Mouse (Mus musculus) heart, postnatal 0 days (tissue): ENCODE measurements around the gene Efhb. TPM values are rescaled to one million over a fixed set of nuclear protein-coding genes. Genes with fewer than 3 reads are reported as not detected.

ENCODE experiments used
- ATAC-seq: fragments of 200-750 bp; cut with Nextera tagmentation; 2 replicates; pipeline ENCODE4 v1.8.0; 2017; ENCODE audit warnings: low read depth, moderate number of reproducible peaks, moderate library complexity; ENCODE audit not compliant: insufficient read depth
- DNase-seq: peaks from one replicate; pipeline ENCODE4 v3.0.0-alpha.2; 2016; ENCODE audit warnings: low spot score
- H3K27ac ChIP-seq: fragments of 300-500 bp; sonication (generic); 2 replicates; pipeline ENCODE4 v1.5.1; 2014; ENCODE audit warnings: low read depth, mild to moderate bottlenecking
- H3K27me3 ChIP-seq: fragments of 300-500 bp; sonication (generic); 2 replicates; pipeline ENCODE4 v1.6.1; 2014; ENCODE audit warnings: low read length, mixed read lengths; ENCODE audit not compliant: control insufficient read depth, insufficient read depth
- H3K36me3 ChIP-seq: fragments of 300-500 bp; sonication (generic); replicated peaks from 2 replicates; pipeline ENCODE4 v1.6.1; 2014; ENCODE audit warnings: low read length, mixed read lengths; ENCODE audit not compliant: control insufficient read depth, insufficient read depth
- H3K4me1 ChIP-seq: fragments of 300-500 bp; sonication (generic); 2 replicates; pipeline ENCODE4 v1.6.1; 2014; ENCODE audit warnings: antibody characterized with exemption; ENCODE audit not compliant: control insufficient read depth, insufficient read depth
- H3K4me2 ChIP-seq: fragments of 300-500 bp; sonication (generic); 2 replicates; pipeline ENCODE4 v1.6.1; 2014; ENCODE audit warnings: low read depth, mild to moderate bottlenecking, low read length, moderate library complexity
- H3K4me3 ChIP-seq: fragments of 300-500 bp; sonication (generic); 2 replicates; pipeline ENCODE4 v1.5.1; 2014; ENCODE audit warnings: low read depth, low read length
- H3K9ac ChIP-seq: fragments of 300-500 bp; sonication (generic); replicated peaks from 2 replicates; pipeline ENCODE4 v1.6.1; 2014; ENCODE audit warnings: low read depth, low read length, mixed read lengths
- H3K9me3 ChIP-seq: fragments of 300-500 bp; sonication (generic); replicated peaks from 2 replicates; pipeline ENCODE4 v1.6.1; 2016; ENCODE audit warnings: low read length; ENCODE audit not compliant: control insufficient read depth
- CTCF ChIP-seq: IDR thresholded peaks from 2 replicates; pipeline ENCODE4 v1.5.1; 2016; ENCODE audit warnings: antibody characterized with exemption, control low read depth, low read depth
- EP300 ChIP-seq: IDR thresholded peaks from 2 replicates; pipeline ENCODE4 v1.6.1; 2016; ENCODE audit warnings: antibody characterized with exemption, low read depth
- WGBS: fragments of 180-500 bp; shearing (Covaris S2); extraction: QIAGEN DNeasy Blood & Tissue Kit; methylation state at CpG from one replicate; pipeline ENCODE4 v1.1.7; 2014; 5-methylcytosine and 5-hydroxymethylcytosine counted together
- polyA plus RNA-seq: library from polyadenylated mRNA; unstranded; fragments of >200 nt; fragmentation: Nextera tagmentation; extraction: Ambion mirVana; gene quantifications from 2 replicates; pipeline ENCODE4 v1.2.1, GENCODE M21; 2015
- total RNA-seq: library from RNA; depleted of rRNA; stranded (reverse); fragments of >200 nt; gene quantifications from 2 replicates; pipeline ENCODE4 v1.2.3, GENCODE M21; 2014; ENCODE audit warnings: low replicate concordance

Gene Efhb
- total and polyA plus RNA-seq, 2 experiments from 2014 or later = 0.27 TPM; not detected in 1

GRCm38 (mm10) chr17:53480433-53480832 lies 17.3 kb upstream of the Efhb start:
- Histone ChIP-seq H3K27me3 (no peaks in the 10 kb centered on the region), H3K27ac (no peak overlapping the region), H3K4me2 (peak overlapping the region; percentile 91), H3K4me1 (peaks cover 15% of the 10 kb centered on the region), H3K36me3 (peaks cover 9% of the 10 kb centered on the region; the same call in 1 of the 2 replicates), H3K4me3 (peak overlapping the region; percentile 97), H3K9me3 (no peaks in the 10 kb centered on the region), H3K9ac (peak overlapping the region; percentile 97)
- TF ChIP-seq CTCF (no peak), EP300 (no peak)
- ATAC-seq (no peak), DNase-seq (no peak)
- 40% methylated on average over 7 of the region's 7 CpGs for WGBS

GRCm38 (mm10) chr17:53479604-53480041 lies 16.5 kb upstream of the Efhb start:
- Histone ChIP-seq H3K9me3 (no peaks in the 10 kb centered on the region), H3K4me2 (peak overlapping the region; percentile 91), H3K27me3 (no peaks in the 10 kb centered on the region), H3K27ac (peak overlapping the region; percentile 100), H3K4me1 (peaks cover 15% of the 10 kb centered on the region), H3K36me3 (peaks cover 4% of the 10 kb centered on the region; the same call in 1 of the 2 replicates), H3K9ac (peak overlapping the region; percentile 97), H3K4me3 (peak overlapping the region; percentile 97)
- TF ChIP-seq CTCF = no peak
- TF ChIP-seq EP300 = no peak
- under 1% methylated on average over 32 of the region's 33 CpGs for WGBS
- DNase-seq = peak; percentile 51
- peak; percentile 19 for ATAC-seq

GRCm38 (mm10) chr17:53478858-53479603 lies 15.9 kb upstream of the Efhb start, which contains the start of gene Rab5a:
TSS of gene Rab5a (plus strand) at chr17:53479234.
- under 1% methylated on average over 81 of the region's 82 CpGs for WGBS
- peak within 1 kb of the TSS; percentile 97 for H3K4me3 ChIP-seq
- peak; percentile 98 for DNase-seq
- TF ChIP-seq CTCF (peak; percentile 36), EP300 (peak; percentile 85)
- no peaks in the 10 kb centered on the region for H3K27me3 ChIP-seq
- ATAC-seq = peak; percentile 95
- peak within 1 kb of the TSS; percentile 100 for H3K27ac ChIP-seq
- H3K36me3 ChIP-seq = no peaks in the 10 kb centered on the region
- H3K4me2 ChIP-seq = peak within 1 kb of the TSS; percentile 91
- H3K9ac ChIP-seq = peak within 1 kb of the TSS; percentile 97
- peaks cover 15% of the 10 kb centered on the region for H3K4me1 ChIP-seq
- no peaks in the 10 kb centered on the region for H3K9me3 ChIP-seq

- H3K4me3 ChIP-seq = peak overlapping the region; percentile 97
- H3K4me2 ChIP-seq = peak overlapping the region; percentile 91
- TF ChIP-seq EP300 (no peak), CTCF (no peak)
- H3K9ac ChIP-seq = peak overlapping the region; percentile 97
- peaks cover 15% of the 10 kb centered on the region for H3K4me1 ChIP-seq
- no peaks in the 10 kb centered on the region for H3K27me3 ChIP-seq
- H3K36me3 ChIP-seq = no peaks in the 10 kb centered on the region
- peak; percentile 22 for DNase-seq
- peak; percentile 26; the same call in 1 of the 2 replicates for ATAC-seq
- 5% methylated on average over 15 of the region's 15 CpGs for WGBS
- H3K27ac ChIP-seq = peak overlapping the region; percentile 100
- no peaks in the 10 kb centered on the region for H3K9me3 ChIP-seq
Observed at GRCm38 (mm10) chr17:53478066-53478857, 15.1 kb upstream of the Efhb start.

GRCm38 (mm10) chr17:53468697-53469096 lies 5.6 kb upstream of the Efhb start:
- Histone ChIP-seq H3K36me3 (no peaks in the 10 kb centered on the region), H3K4me3 (no peak overlapping the region), H3K4me2 (no peak overlapping the region), H3K9ac (no peak overlapping the region), H3K9me3 (no peaks in the 10 kb centered on the region), H3K27ac (no peak overlapping the region), H3K27me3 (no peaks in the 10 kb centered on the region), H3K4me1 (no peaks in the 10 kb centered on the region)
- no peak for ATAC-seq
- TF ChIP-seq CTCF (no peak), EP300 (no peak)
- DNase-seq = no peak
